Mouse (Mus musculus): Measurements from ENCODE around the gene Pacrg. TPM values are rescaled to one million over a fixed set of nuclear protein-coding genes. Genes with fewer than 3 reads are reported as not detected.

The Pacrg gene
- polyA plus RNA-seq, 1 experiment from 2014 or later = 2.2 TPM

GRCm38 (mm10) chr17:10531024-10531423 is 309.1 kb downstream of the Pacrg start:
- no peak for ATAC-seq (ENCODE audit: insufficient number of reproducible peaks, insufficient read depth, low FRiP score, low TSS enrichment)
- Histone ChIP-seq H3K9ac (no peak overlapping the region), H3K9me3 (no peaks in the 10 kb centered on the region), H3K27ac (no peak overlapping the region), H3K27me3 (no peaks in the 10 kb centered on the region), H3K4me2 (replicated peaks) (no peak overlapping the region), H3K36me3 (no peaks in the 10 kb centered on the region), H3K4me3 (no peak overlapping the region), H3K4me1 (no peaks in the 10 kb centered on the region)
- WGBS = 26% methylated on average over 8 of the region's 8 CpGs

GRCm38 (mm10) chr17:10529329-10529955 is 310.7 kb downstream of the Pacrg start:
- 73% methylated on average over 3 of the region's 3 CpGs for WGBS
- Histone ChIP-seq H3K4me3 (no peak overlapping the region), H3K27me3 (no peaks in the 10 kb centered on the region; the same call in 1 of the 2 replicates), H3K36me3 (no peaks in the 10 kb centered on the region), H3K4me2 (replicated peaks) (no peak overlapping the region), H3K9ac (no peak overlapping the region), H3K27ac (no peak overlapping the region), H3K9me3 (no peaks in the 10 kb centered on the region), H3K4me1 (no peaks in the 10 kb centered on the region)
- no peak for ATAC-seq (ENCODE audit: insufficient number of reproducible peaks, insufficient read depth, low FRiP score, low TSS enrichment)

- no peak overlapping the region for H3K9ac ChIP-seq
- no peaks in the 10 kb centered on the region for H3K9me3 ChIP-seq
- H3K4me1 ChIP-seq = no peaks in the 10 kb centered on the region
- no peak overlapping the region for H3K27ac ChIP-seq
- WGBS = 84% methylated on average over 7 of the region's 7 CpGs
- H3K4me2 ChIP-seq (replicated peaks) = no peak overlapping the region
- H3K27me3 ChIP-seq = no peaks in the 10 kb centered on the region; the same call in 1 of the 2 replicates
- no peak overlapping the region for H3K4me3 ChIP-seq
- no peaks in the 10 kb centered on the region for H3K36me3 ChIP-seq
- ATAC-seq (ENCODE audit: insufficient number of reproducible peaks, insufficient read depth, low FRiP score, low TSS enrichment) = no peak
Measured at GRCm38 (mm10) chr17:10521282-10521681, 318.8 kb downstream of the Pacrg start.

GRCm38 (mm10) chr17:10519506-10520155 is 320.5 kb downstream of the Pacrg start:
- ATAC-seq (ENCODE audit: insufficient number of reproducible peaks, insufficient read depth, low FRiP score, low TSS enrichment) = no peak
- peaks cover 5% of the 10 kb centered on the region; the same call in 1 of the 2 replicates for H3K4me1 ChIP-seq
- 30% methylated on average over 11 of the region's 11 CpGs for WGBS
- no peaks in the 10 kb centered on the region for H3K36me3 ChIP-seq
- no peaks in the 10 kb centered on the region for H3K9me3 ChIP-seq
- no peak overlapping the region for H3K9ac ChIP-seq
- no peak overlapping the region for H3K4me3 ChIP-seq
- H3K27ac ChIP-seq = no peak overlapping the region
- H3K27me3 ChIP-seq = no peaks in the 10 kb centered on the region; the same call in 1 of the 2 replicates
- H3K4me2 ChIP-seq (replicated peaks) = no peak overlapping the region

GRCm38 (mm10) chr17:10514812-10515211 is 325.3 kb downstream of the Pacrg start:
- 46% methylated on average over 6 of the region's 6 CpGs for WGBS

GRCm38 (mm10) chr17:10510913-10511759 is 329.0 kb downstream of the Pacrg start:
- H3K4me1 ChIP-seq = peaks cover 13% of the 10 kb centered on the region
- no peak overlapping the region for H3K4me2 ChIP-seq (replicated peaks)
- H3K36me3 ChIP-seq = no peaks in the 10 kb centered on the region
- H3K4me3 ChIP-seq = no peak overlapping the region
- H3K27ac ChIP-seq = no peak overlapping the region
- H3K9me3 ChIP-seq = no peaks in the 10 kb centered on the region
- no peak overlapping the region for H3K9ac ChIP-seq
- 81% methylated on average over 10 of the region's 10 CpGs for WGBS
- no peaks in the 10 kb centered on the region for H3K27me3 ChIP-seq
- no peak for ATAC-seq (ENCODE audit: insufficient number of reproducible peaks, insufficient read depth, low FRiP score, low TSS enrichment)

More at GRCm38 (mm10) chr17:10514812-10515211, 325.3 kb downstream of the Pacrg start:
- Histone ChIP-seq H3K4me1 (peaks cover 6% of the 10 kb centered on the region; the same call in 1 of the 2 replicates), H3K27me3 (no peaks in the 10 kb centered on the region), H3K9ac (no peak overlapping the region), H3K27ac (no peak overlapping the region), H3K36me3 (no peaks in the 10 kb centered on the region), H3K4me3 (no peak overlapping the region), H3K9me3 (no peaks in the 10 kb centered on the region), H3K4me2 (replicated peaks) (no peak overlapping the region)
- no peak for ATAC-seq (ENCODE audit: insufficient number of reproducible peaks, insufficient read depth, low FRiP score, low TSS enrichment)

GRCm38 (mm10) chr17:10510467-10510866 is 329.6 kb downstream of the Pacrg start:
- Histone ChIP-seq H3K9ac (no peak overlapping the region), H3K4me1 (peaks cover 13% of the 10 kb centered on the region), H3K27ac (no peak overlapping the region), H3K4me3 (no peak overlapping the region), H3K9me3 (no peaks in the 10 kb centered on the region), H3K27me3 (no peaks in the 10 kb centered on the region), H3K4me2 (replicated peaks) (no peak overlapping the region), H3K36me3 (no peaks in the 10 kb centered on the region)
- WGBS = 72% methylated on average over 5 of the region's 5 CpGs
- no peak for ATAC-seq (ENCODE audit: insufficient number of reproducible peaks, insufficient read depth, low FRiP score, low TSS enrichment)

GRCm38 (mm10) chr17:10508088-10508487 is 332.0 kb downstream of the Pacrg start:
- H3K4me3 ChIP-seq = no peak overlapping the region
- whole genome bisulfite sequencing = 80% methylated on average over 2 of the region's 2 CpGs

GRCm38 (mm10) chr17:10507466-10507865 is 332.6 kb downstream of the Pacrg start:
- Histone ChIP-seq H3K9me3 (no peaks in the 10 kb centered on the region), H3K36me3 (no peaks in the 10 kb centered on the region), H3K4me2 (replicated peaks) (no peak overlapping the region), H3K9ac (no peak overlapping the region), H3K4me1 (peaks cover 7% of the 10 kb centered on the region), H3K27me3 (no peaks in the 10 kb centered on the region), H3K4me3 (no peak overlapping the region), H3K27ac (no peak overlapping the region)
- WGBS = 49% methylated on average over 10 of the region's 10 CpGs
- ATAC-seq (ENCODE audit: insufficient number of reproducible peaks, insufficient read depth, low FRiP score, low TSS enrichment) = no peak

More at GRCm38 (mm10) chr17:10508088-10508487, 332.0 kb downstream of the Pacrg start:
- Histone ChIP-seq H3K4me1 (peaks cover 7% of the 10 kb centered on the region), H3K27ac (no peak overlapping the region), H3K27me3 (no peaks in the 10 kb centered on the region), H3K36me3 (no peaks in the 10 kb centered on the region), H3K9me3 (no peaks in the 10 kb centered on the region), H3K4me2 (replicated peaks) (no peak overlapping the region), H3K9ac (no peak overlapping the region)
- ATAC-seq (ENCODE audit: insufficient number of reproducible peaks, insufficient read depth, low FRiP score, low TSS enrichment) = no peak

GRCm38 (mm10) chr17:10506896-10507295 is 333.2 kb downstream of the Pacrg start:
- Histone ChIP-seq H3K4me3 (no peak overlapping the region), H3K4me1 (peaks cover 7% of the 10 kb centered on the region), H3K9me3 (no peaks in the 10 kb centered on the region), H3K9ac (no peak overlapping the region), H3K36me3 (no peaks in the 10 kb centered on the region), H3K27ac (no peak overlapping the region), H3K27me3 (no peaks in the 10 kb centered on the region), H3K4me2 (replicated peaks) (no peak overlapping the region)
- ATAC-seq (ENCODE audit: insufficient number of reproducible peaks, insufficient read depth, low FRiP score, low TSS enrichment) = no peak
- WGBS = 86% methylated on average over 3 of the region's 3 CpGs

GRCm38 (mm10) chr17:10501439-10501838 is 338.7 kb downstream of the Pacrg start:
- Histone ChIP-seq H3K36me3 (no peaks in the 10 kb centered on the region), H3K9ac (no peak overlapping the region), H3K27ac (no peak overlapping the region), H3K4me1 (no peaks in the 10 kb centered on the region), H3K4me3 (no peak overlapping the region), H3K27me3 (no peaks in the 10 kb centered on the region), H3K9me3 (no peaks in the 10 kb centered on the region), H3K4me2 (replicated peaks) (no peak overlapping the region)
- no peak for ATAC-seq (ENCODE audit: insufficient number of reproducible peaks, insufficient read depth, low FRiP score, low TSS enrichment)
- WGBS = 81% methylated on average over 2 of the region's 2 CpGs

Measured in embryonic facial prominence, embryonic 12.5 days (tissue).